Mouse (Mus musculus) spleen, adult 2 months (tissue): ENCODE results near the gene Lefty2.

Experiments used
- CTCF ChIP-seq: fragments of 200-500 bp; IDR thresholded peaks from 2 replicates; pipeline ENCODE4 v1.5.1; 2011; ENCODE audit warnings: mild to moderate bottlenecking, inconsistent platforms; ENCODE audit not compliant: insufficient read depth, insufficient read length, insufficient replicate concordance; ENCODE audit errors: extremely low read depth
- POLR2A ChIP-seq: fragments of 200-500 bp; IDR thresholded peaks from 2 replicates; pipeline ENCODE4 v1.6.1; 2011; ENCODE audit warnings: low read depth, low read length, inconsistent platforms

GRCm38 (mm10) chr1:180888556-180889042 lies 4.3 kb upstream of the Lefty2 start:
- no peak for TF ChIP-seq POLR2A
- TF ChIP-seq CTCF: no peak
